Mouse (Mus musculus) megakaryocyte, embryonic 14.5 days (primary cell): ENCODE results near the gene Sh2b1.

Source experiments
- FLI1 ChIP-seq: IDR thresholded peaks from 2 replicates; pipeline ENCODE4 v1.6.1; 2012; ENCODE audit warnings: low read length, inconsistent platforms, mixed read lengths
- GATA1 ChIP-seq: IDR thresholded peaks from 3 replicates; pipeline ENCODE4 v1.6.1; 2012; ENCODE audit warnings: mixed read lengths, low read length, inconsistent platforms, borderline replicate concordance

DNA sequence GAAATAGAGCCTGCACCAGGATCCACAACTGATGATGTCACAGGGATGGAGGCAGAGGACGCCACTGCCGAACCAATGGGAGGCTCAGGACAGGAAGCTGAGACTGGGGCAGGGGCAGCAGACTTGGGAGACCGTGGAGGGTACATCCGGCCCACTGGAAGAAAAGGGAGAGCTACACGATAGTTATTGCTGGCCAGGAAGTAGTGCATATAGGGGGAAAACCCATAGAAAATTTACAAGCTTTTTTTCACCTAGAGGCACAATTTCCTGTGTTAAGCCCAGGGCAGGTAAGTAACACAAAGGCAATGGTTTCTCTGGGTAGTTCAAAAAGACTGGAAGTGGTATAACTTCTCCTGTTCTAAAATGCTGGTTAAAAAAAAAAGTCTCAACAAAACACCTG is 21.3 kb upstream of the Sh2b1 start:
- TF ChIP-seq FLI1 (no peak), GATA1 (no peak)
